Mouse (Mus musculus): ENCODE measurements around the gene Meig1. TPM values are rescaled to one million over a fixed set of nuclear protein-coding genes. Genes with fewer than 3 reads are reported as not detected.

Gene Meig1
- polyA plus RNA-seq, 1 experiment from 2014 or later = not detected

DNA sequence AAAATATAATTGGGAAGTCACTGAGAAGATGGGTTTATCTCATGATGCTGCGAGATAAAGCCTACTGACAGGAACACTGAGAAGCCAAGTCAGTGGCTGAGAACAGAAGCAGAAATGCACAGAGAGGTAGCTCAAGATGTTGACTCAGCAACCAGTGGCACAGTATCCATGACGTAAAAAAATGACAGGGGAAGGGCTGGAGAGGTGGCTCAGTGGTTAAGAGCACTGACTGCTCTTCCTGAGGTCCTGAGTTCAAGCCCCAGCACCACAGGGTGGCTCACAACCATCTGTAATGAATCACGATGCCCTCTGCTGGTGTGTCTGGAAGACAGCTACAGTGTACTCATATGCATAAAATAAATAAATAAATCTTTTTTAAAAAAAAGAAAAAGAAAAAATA lies 61.4 kb downstream of the Meig1 start:
- no peak overlapping the region for H3K4me2 ChIP-seq
- no peak overlapping the region for H3K4me3 ChIP-seq (ENCODE audit: low read depth, low read length)
- no peaks in the 10 kb centered on the region for H3K4me1 ChIP-seq (ENCODE audit: insufficient read depth)
- DNase-seq (no peak), ATAC-seq (ENCODE audit: insufficient read depth) (no peak)
- no peaks in the 10 kb centered on the region for H3K9me3 ChIP-seq (ENCODE audit: low read depth, low read length)
- TF ChIP-seq CTCF (IDR thresholded peaks at IDR 0.05; ENCODE audit: low read depth) = no peak
- no peak overlapping the region for H3K27ac ChIP-seq (ENCODE audit: low read depth)
- 63% methylated on average over 3 of the region's 3 CpGs for WGBS
- no peak overlapping the region for H3K9ac ChIP-seq
- no peaks in the 10 kb centered on the region for H3K36me3 ChIP-seq (ENCODE audit: insufficient read depth)
- no peaks in the 10 kb centered on the region for H3K27me3 ChIP-seq (ENCODE audit: insufficient read depth, low read length)

Other genes with a start within 250 kb of the Meig1 start
- 41.3 and 41.6 TPM in 2 replicates for gene Nmt2, start 138.4 kb downstream of the Meig1 start, polyA plus RNA-seq (2014; fragmentation: Nextera tagmentation; extraction: Ambion mirVana)
- 26.3 and 26.8 TPM in 2 replicates for gene Rpp38, start 90.0 kb downstream of the Meig1 start, polyA plus RNA-seq (2014; fragmentation: Nextera tagmentation; extraction: Ambion mirVana)
- 0.51 and 0.92 TPM in 2 replicates for gene Acbd7, start 86.5 kb downstream of the Meig1 start, polyA plus RNA-seq (2014; fragmentation: Nextera tagmentation; extraction: Ambion mirVana)
- gene Olah, start 25.4 kb downstream of the Meig1 start, polyA plus RNA-seq (2014; fragmentation: Nextera tagmentation; extraction: Ambion mirVana) = not detected in 2 replicates
- 5.8 and 5.9 TPM in 2 replicates for gene Dclre1c, start 1.5 kb upstream of the Meig1 start, polyA plus RNA-seq (2014; fragmentation: Nextera tagmentation; extraction: Ambion mirVana)
- gene Suv39h2, start 52.4 kb upstream of the Meig1 start, polyA plus RNA-seq (2014; fragmentation: Nextera tagmentation; extraction: Ambion mirVana) = 24.3 and 25.0 TPM in 2 replicates
- 7.1 and 7.5 TPM in 2 replicates for gene Gm45902, start 90.1 kb upstream of the Meig1 start, polyA plus RNA-seq (2014; fragmentation: Nextera tagmentation; extraction: Ambion mirVana)
- gene Hspa14, start 90.2 kb upstream of the Meig1 start, polyA plus RNA-seq (2014; fragmentation: Nextera tagmentation; extraction: Ambion mirVana) = 128 TPM in 2 replicates
- gene Cdnf, start 90.4 kb upstream of the Meig1 start, polyA plus RNA-seq (2014; fragmentation: Nextera tagmentation; extraction: Ambion mirVana) = 0.33 TPM in 1 of 2 replicates, not detected in the other
- 41.2 and 43.0 TPM in 2 replicates for gene Fam107b, start 147.8 kb upstream of the Meig1 start, polyA plus RNA-seq (2014; fragmentation: Nextera tagmentation; extraction: Ambion mirVana)